ENCODE assay signal across 13 mouse cellular contexts in the genomic region with DNA sequence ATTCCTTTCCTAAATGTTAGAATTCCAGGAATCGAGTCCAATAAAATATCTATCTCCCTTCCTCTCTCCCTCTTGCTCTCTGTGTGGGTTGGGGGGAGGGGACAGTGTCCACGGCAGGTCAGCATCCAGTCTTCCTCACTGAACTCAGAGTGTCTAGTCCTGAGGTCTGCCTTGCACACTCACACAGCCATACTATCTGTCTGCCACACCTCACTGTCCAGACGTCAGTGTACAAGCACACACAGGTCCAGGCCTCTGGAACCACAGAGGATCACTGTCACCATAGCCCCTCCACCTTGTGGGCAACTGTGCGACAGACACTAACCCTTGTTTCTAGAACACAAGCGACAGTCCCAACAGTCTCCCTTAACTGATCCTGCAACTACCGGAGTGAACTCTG. TPM values are rescaled to one million over a fixed set of nuclear protein-coding genes. Genes with fewer than 3 reads are reported as not detected.
DNase-seq lines count a peak whose midpoint lies in the region; ATAC-seq lines count a peak whose summit lies in the region.
"Had no signal": no experiment of that assay in that cellular context is flagged by ENCODE, and none has a peak within 500 bp of the region (broad histone marks: within the 10 kb centered on the region; RNA-seq: fewer than 3 reads in every experiment).

No protein-coding gene starts in this region.

- H3K9me3 ChIP-seq in kidney, embryonic 16.5 days (ENCODE audit: low read length): no peaks in the 10 kb centered on the region
- no peaks in the 10 kb centered on the region for H3K9me3 ChIP-seq in embryonic facial prominence, embryonic 13.5 days
- H3K9me3 ChIP-seq in intestine, embryonic 14.5 days (ENCODE audit: control insufficient read depth, low read length): no peaks in the 10 kb centered on the region
- no peaks in the 10 kb centered on the region for H3K9me3 ChIP-seq in midbrain, embryonic 16.5 days (replicated peaks; ENCODE audit: control insufficient read depth, low read length, poor library complexity, severe bottlenecking)
- H3K9me3 ChIP-seq: hindbrain, embryonic 15.5 days had no signal

- H3K9ac ChIP-seq in kidney, embryonic 16.5 days (replicated peaks; ENCODE audit: low read length): peak overlapping the region; percentile 33
- H3K9ac ChIP-seq in embryonic facial prominence, embryonic 13.5 days: no peak overlapping the region
- 0 out of 2 replicates have a peak overlapping the region, but pooled peaks have one; percentile 8 for H3K9ac ChIP-seq in intestine, embryonic 14.5 days (ENCODE audit: low read length)
- H3K9ac ChIP-seq in midbrain, embryonic 16.5 days (ENCODE audit: low read depth, low read length): no peak overlapping the region
- H3K9ac ChIP-seq: hindbrain, embryonic 15.5 days had no signal

- DNase-seq in kidney, adult 18-20 months: no peak
- DNase-seq in intestine, embryonic 14.5 days (ENCODE audit: low spot score): no peak
- DNase-seq in spleen, postnatal 36 days (ENCODE audit: low spot score in 2 of 2): no peak
- DNase-seq in layer of hippocampus, adult 8-10 months (ENCODE audit: low spot score in 2 of 2): no peak
- DNase-seq: cerebellum, postnatal 14 days; layer of hippocampus, postnatal 36 days; midbrain, embryonic 14.5 days had no signal

- H3K4me3 ChIP-seq in kidney, embryonic 16.5 days (ENCODE audit: low read length): no peak overlapping the region
- H3K4me3 ChIP-seq in embryonic facial prominence, embryonic 13.5 days: no peak overlapping the region
- no peak overlapping the region for H3K4me3 ChIP-seq in intestine, embryonic 14.5 days (ENCODE audit: low read depth, low read length)
- H3K4me3 ChIP-seq in midbrain, embryonic 16.5 days (ENCODE audit: low read depth, low read length): no peak overlapping the region
- H3K4me3 ChIP-seq: hindbrain, embryonic 15.5 days had no signal

- peaks cover 91% of the 10 kb centered on the region for H3K4me1 ChIP-seq in kidney, embryonic 16.5 days (ENCODE audit: insufficient read depth, low read length)
- H3K4me1 ChIP-seq in embryonic facial prominence, embryonic 13.5 days: peaks cover 76% of the 10 kb centered on the region
- peaks cover 70% of the 10 kb centered on the region for H3K4me1 ChIP-seq in intestine, embryonic 14.5 days (replicated peaks; ENCODE audit: control insufficient read depth, insufficient read depth, low read length)
- peaks cover 17% of the 10 kb centered on the region for H3K4me1 ChIP-seq in midbrain, embryonic 16.5 days (ENCODE audit: control insufficient read depth, insufficient read depth, low read length)

- WGBS in kidney, embryonic 16.5 days: 51% methylated on average over 6 of the region's 6 CpGs
- 67% methylated on average over 6 of the region's 6 CpGs for WGBS in embryonic facial prominence, embryonic 13.5 days
- 42% methylated on average over 6 of the region's 6 CpGs for WGBS in intestine, embryonic 14.5 days
- 80% methylated on average over 6 of the region's 6 CpGs for WGBS in midbrain, embryonic 16.5 days

- no peaks in the 10 kb centered on the region for H3K36me3 ChIP-seq in kidney, embryonic 16.5 days (ENCODE audit: insufficient read depth, low read length)
- H3K36me3 ChIP-seq in embryonic facial prominence, embryonic 13.5 days: no peaks in the 10 kb centered on the region
- H3K36me3 ChIP-seq in intestine, embryonic 14.5 days (ENCODE audit: control insufficient read depth, insufficient read depth, low read length): peaks cover 6% of the 10 kb centered on the region; the same call in 1 of the 2 replicates
- H3K36me3 ChIP-seq in midbrain, embryonic 16.5 days (ENCODE audit: control insufficient read depth, insufficient read depth, low read length): no peaks in the 10 kb centered on the region
- H3K36me3 ChIP-seq: hindbrain, embryonic 15.5 days had no signal

- H3K4me2 ChIP-seq in kidney, embryonic 16.5 days (replicated peaks; ENCODE audit: low read depth, low read length): no peak overlapping the region
- no peak overlapping the region for H3K4me2 ChIP-seq in embryonic facial prominence, embryonic 13.5 days
- H3K4me2 ChIP-seq in intestine, embryonic 14.5 days (ENCODE audit: low read length): no peak overlapping the region
- H3K4me2 ChIP-seq in midbrain, embryonic 16.5 days (ENCODE audit: low read length): no peak overlapping the region
- H3K4me2 ChIP-seq: hindbrain, embryonic 15.5 days had no signal

- no peaks in the 10 kb centered on the region for H3K27me3 ChIP-seq in kidney, embryonic 16.5 days (ENCODE audit: insufficient read depth, low read length)
- no peaks in the 10 kb centered on the region for H3K27me3 ChIP-seq in embryonic facial prominence, embryonic 13.5 days
- no peaks in the 10 kb centered on the region for H3K27me3 ChIP-seq in intestine, embryonic 14.5 days (replicated peaks; ENCODE audit: control insufficient read depth, insufficient read depth, low read length)
- H3K27me3 ChIP-seq in midbrain, embryonic 16.5 days (ENCODE audit: control insufficient read depth, insufficient read depth, low read depth, low read length): no peaks in the 10 kb centered on the region
- H3K27me3 ChIP-seq: hindbrain, embryonic 15.5 days had no signal

- H3K27ac ChIP-seq in kidney, embryonic 16.5 days (ENCODE audit: low read length): peak overlapping the region; percentile 73
- peak overlapping the region; percentile 39; the same call in 1 of the 2 replicates for H3K27ac ChIP-seq in embryonic facial prominence, embryonic 13.5 days
- peak overlapping the region; percentile 35 for H3K27ac ChIP-seq in intestine, embryonic 14.5 days (ENCODE audit: low read depth)
- H3K27ac ChIP-seq in midbrain, embryonic 16.5 days (ENCODE audit: low read length): no peak overlapping the region
- H3K27ac ChIP-seq: hindbrain, embryonic 15.5 days had no signal

- no peak for ATAC-seq in kidney, embryonic 16.5 days (ENCODE audit: low FRiP score, low TSS enrichment)
- no peak for ATAC-seq in embryonic facial prominence, embryonic 13.5 days (ENCODE audit: insufficient number of reproducible peaks, insufficient read depth, low FRiP score, low TSS enrichment, low read depth)
- no peak for ATAC-seq in intestine, embryonic 14.5 days (replicated peaks; ENCODE audit: low FRiP score, low TSS enrichment, low read depth)
- ATAC-seq in megakaryocyte progenitor cell, adult 5-6 weeks (replicated peaks; ENCODE audit: poor library complexity): peak; percentile 5; the same call in 1 of the 2 replicates
- no peak for ATAC-seq in midbrain, embryonic 16.5 days
- ATAC-seq: forebrain, embryonic 16.5 days had no signal

RNA-seq across cellular contexts. Expression of a gene that starts 18.8 kb away (rescaled TPM):
- polyA plus RNA-seq in kidney, embryonic 16.5 days (2015; fragmentation: Nextera tagmentation; extraction: Ambion mirVana): 55.4 and 64.5 TPM in 2 replicates
- polyA plus RNA-seq in embryonic facial prominence, embryonic 13.5 days (2015; fragmentation: Nextera tagmentation; extraction: Ambion mirVana): 36.2 and 41.0 TPM in 2 replicates
- polyA plus RNA-seq in intestine, embryonic 14.5 days (2014; fragmentation: Nextera tagmentation; extraction: Ambion mirVana): 67.9 and 72.2 TPM in 2 replicates
- total RNA-seq in megakaryocyte progenitor cell, adult 5-6 weeks (2015): 167 and 191 TPM in 2 replicates
- 238 and 338 TPM in 2 replicates for total RNA-seq in megakaryocyte progenitor cell, adult 5-6 weeks (2017)
- polyA plus RNA-seq in midbrain, embryonic 16.5 days (2015; fragmentation: Nextera tagmentation; extraction: Ambion mirVana): 9.5 and 11.2 TPM in 2 replicates
- 100 to 1,000 TPM in 3 of 4 experiments, 10 to 100 TPM in 1; 89.0 to 116 (median 104) TPM for total RNA-seq in layer of hippocampus, adult 8-10 months (2022)

Comparison
In these comparisons a context has a peak if more than half of its experiments do, and no peak if none do; other contexts are left out.
1. H3K9ac ChIP-seq: peak in kidney, embryonic 16.5 days (single experiment) and intestine, embryonic 14.5 days (single experiment); none in embryonic facial prominence, embryonic 13.5 days (single experiment) and midbrain, embryonic 16.5 days (single experiment).